Mouse (Mus musculus) adrenal gland, adult 8-10 months (tissue): ENCODE measurements around the gene Ppp1r3d. TPM values are rescaled to one million over a fixed set of nuclear protein-coding genes. Genes with fewer than 3 reads are reported as not detected.

Experiments
- DNase-seq: peaks from one replicate; pipeline ENCODE4 v3.0.0; 2022
- total RNA-seq, 4 experiments: library from RNA; stranded (reverse); gene quantifications; 2 replicates each; pipeline ENCODE4 v1.2.4; 2022

Gene Ppp1r3d
- total RNA-seq = 1 to 10 TPM; 1.9 to 5.1 (median 3.0) TPM

DNA sequence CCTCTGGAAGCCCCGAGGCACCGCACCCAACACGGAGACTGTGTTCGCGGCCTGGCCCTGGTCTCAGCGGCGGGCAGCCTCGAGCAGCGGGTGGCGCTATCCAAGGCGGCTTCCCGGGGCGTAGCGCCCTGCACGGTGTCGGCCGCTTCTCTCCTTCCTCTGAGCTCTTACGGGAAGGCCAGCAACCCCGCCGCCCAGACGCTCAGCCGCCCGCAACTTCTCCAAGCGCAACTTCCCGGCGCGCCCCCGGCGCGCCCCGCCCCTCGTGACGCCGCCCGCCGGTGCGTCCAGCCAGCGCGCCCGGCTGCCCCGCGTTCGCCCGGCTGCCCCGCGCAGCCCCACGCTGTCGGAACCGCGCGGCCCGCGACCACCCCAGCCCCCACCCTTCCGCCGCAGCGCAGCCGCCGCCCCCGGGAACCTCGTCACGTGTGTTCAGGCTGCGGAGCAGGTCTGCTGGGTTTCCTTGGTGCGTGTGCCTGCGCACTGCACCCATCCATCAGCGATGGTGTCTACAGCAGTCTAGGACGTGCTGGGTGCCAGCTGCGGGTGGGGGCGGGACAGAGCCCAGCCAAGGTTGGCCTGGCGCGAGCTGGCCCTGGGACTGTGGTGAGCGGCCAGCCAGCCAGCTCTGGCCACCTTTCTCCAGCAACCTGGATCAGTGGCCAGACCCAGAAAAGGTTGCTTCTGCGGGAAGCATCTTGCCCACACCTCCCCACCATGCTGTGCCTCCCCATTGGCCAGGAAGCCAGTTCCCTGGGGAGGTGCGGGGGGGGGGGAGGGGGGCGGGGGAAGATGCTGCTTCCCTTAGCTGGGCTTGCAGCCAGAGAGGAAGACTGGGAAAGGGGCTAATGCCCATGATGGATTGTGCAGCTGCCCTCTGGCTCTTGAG lies at the start of gene Ppp1r3d, which contains the start of gene Fam217b:
Gene Ppp1r3d (minus strand): TSS at position 212 of the 889 bp plus-strand sequence.
Gene Fam217b (plus strand): TSS at position 264 of the 889 bp plus-strand sequence.
- DNase-seq = peak; percentile 18

GRCm38 (mm10) chr2:178460353-178460752 lies 46.1 kb upstream of the Ppp1r3d start:
- DNase-seq = no peak

- DNase-seq = no peak
Observed at GRCm38 (mm10) chr2:178457414-178457813, 43.1 kb upstream of the Ppp1r3d start.

- no peak for DNase-seq
Observed at GRCm38 (mm10) chr2:178454664-178455516, 40.6 kb upstream of the Ppp1r3d start.

DNA sequence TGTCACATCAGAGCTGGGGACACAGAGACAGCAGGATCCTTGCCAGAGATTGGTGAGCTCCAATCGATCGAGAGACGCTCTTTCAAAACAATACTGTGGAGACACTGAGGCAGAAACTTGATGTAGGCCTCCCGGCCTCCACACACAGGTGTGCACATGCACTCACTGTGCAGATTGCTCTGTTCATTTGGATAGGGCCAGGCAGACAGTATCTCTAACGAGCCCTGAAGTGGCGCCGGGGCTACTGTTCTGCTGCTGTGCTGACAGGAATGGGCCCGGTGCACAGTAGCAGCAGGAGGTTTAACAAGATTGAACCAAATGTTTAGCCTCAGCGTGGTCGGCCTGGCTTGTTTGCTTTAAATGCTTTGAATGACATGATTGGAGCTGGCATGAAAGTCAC lies 36.7 kb upstream of the Ppp1r3d start:
- no peak for DNase-seq

DNA sequence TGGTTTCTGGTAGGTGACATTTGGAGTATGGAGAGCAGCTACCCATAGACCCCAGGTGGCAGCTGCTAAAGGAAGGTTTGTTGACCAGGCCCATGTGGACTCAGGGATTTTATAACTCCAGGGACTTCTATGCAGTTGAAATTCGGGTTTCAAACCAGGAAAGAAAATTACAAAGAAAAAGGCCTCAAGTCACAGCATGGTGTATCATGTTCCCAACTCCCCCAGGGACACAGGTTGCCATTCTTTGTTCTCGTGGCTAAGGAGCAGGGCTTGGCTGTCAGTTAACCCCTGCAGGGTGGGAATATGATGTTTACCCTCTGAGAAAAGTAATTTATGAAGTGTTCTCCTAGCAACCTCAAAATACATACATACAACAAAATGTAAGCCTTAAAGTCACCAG lies 36.0 kb upstream of the Ppp1r3d start:
- DNase-seq = no peak

DNA sequence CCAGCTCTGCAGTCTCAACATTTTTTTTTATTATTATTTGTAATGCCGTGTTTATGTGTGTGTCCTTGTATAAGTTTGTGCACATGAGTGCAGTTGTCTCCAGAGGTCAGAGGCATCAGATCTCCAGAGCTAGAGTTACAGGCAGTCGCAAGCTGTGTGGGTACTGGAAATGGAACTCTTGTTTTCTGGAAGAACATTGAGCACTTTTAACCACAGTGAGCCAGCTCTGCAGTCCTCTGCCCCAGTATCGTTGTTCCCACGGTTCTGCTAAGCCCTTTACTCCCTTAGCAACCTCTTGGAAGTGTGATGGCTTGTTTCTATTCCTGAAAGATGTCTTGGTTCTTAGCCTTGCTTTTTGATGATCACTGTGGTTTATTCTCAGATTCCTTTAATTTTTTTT lies 35.1 kb upstream of the Ppp1r3d start:
- DNase-seq = no peak

- no peak for DNase-seq
Observed at GRCm38 (mm10) chr2:178437311-178437710, 23.0 kb upstream of the Ppp1r3d start.

DNA sequence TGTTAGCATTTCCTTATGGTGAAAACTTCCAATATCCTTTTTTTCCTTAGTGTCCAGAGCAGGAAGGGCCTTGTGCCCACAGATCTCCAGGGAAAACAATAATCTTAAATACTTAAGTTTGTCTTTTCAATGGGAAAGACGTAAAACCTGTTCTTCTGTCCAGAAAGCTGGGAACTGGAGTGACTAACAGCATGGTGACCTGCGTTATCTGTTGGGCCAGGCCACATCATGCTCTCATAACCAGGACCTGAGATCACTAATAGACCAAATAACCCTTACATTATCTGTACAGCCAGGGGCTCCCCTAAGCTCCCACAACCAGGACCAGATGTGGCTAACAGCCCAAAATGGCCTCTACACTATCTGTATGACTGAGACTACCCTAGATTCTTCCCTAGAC lies 19.6 kb upstream of the Ppp1r3d start:
- DNase-seq = no peak

- DNase-seq = no peak
Observed at GRCm38 (mm10) chr2:178433495-178433894, 19.2 kb upstream of the Ppp1r3d start.

- no peak for DNase-seq
Observed at GRCm38 (mm10) chr2:178430231-178430630, 16.0 kb upstream of the Ppp1r3d start, which contains the start of gene Cdh26. Cdh26 (plus strand) TSS chr2:178430531.

DNA sequence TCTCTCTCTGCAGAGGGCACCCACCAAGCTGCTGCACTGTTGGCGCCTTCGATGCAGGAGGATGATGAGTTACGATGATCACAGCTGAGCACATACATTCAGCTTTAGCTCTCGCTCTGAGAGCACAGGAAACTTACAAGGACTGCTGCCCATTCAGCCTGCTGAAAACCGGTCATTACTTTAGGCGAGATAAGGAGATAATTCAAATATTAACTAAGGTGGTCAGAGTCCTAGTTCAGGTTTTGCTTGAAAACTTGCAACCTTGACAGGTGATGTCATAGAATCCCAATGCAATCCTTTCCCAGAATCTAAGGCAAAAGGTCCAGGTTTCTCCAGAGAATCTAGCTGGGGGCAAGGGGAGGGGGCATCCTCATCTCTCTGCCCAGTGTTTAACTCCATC lies 15.2 kb upstream of the Ppp1r3d start:
- no peak for DNase-seq

DNA sequence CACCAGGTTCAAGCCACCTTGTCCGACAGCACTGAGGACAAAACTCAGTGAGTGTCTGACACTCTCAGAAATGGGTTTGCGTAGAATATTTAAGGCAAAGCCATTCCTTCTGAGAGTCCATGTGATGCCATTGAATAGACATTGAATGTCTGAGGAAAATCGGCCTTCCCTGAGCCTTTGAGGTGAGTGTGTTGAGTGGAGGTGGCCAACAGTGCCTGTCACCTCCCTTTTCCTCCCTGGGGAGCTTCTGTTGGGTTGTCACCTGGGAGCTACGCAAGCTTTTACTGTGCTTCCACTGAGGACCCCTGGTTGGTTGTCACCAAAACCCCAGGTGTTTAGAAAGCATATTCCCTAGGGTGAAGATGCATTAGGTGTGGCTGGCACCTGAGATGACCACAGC lies 14.4 kb upstream of the Ppp1r3d start:
- DNase-seq = no peak

DNA sequence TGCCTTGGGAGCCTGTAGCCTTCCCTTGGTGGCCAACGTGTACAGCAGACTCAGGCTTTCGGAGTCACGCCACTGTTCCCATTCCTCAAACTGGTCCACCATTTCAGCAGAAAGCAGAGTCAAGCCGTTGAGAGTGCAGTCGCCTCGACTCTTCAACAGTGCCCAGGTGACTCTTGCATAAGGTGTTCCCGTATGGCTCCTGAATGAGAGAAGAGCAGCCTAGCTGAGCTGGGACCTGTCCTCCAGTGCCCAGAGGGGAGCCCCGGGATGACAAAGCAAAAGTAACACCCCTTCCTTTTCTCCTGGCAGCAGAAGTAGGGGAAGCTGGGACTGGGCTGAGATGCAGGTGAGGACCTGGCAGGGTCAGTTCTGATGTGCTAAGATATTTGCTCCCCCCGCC lies 13.9 kb upstream of the Ppp1r3d start:
- no peak for DNase-seq

- no peak for DNase-seq
Observed at GRCm38 (mm10) chr2:178427181-178427580, 12.9 kb upstream of the Ppp1r3d start.

GRCm38 (mm10) chr2:178426229-178426628 lies 12.0 kb upstream of the Ppp1r3d start:
- DNase-seq = no peak

DNA sequence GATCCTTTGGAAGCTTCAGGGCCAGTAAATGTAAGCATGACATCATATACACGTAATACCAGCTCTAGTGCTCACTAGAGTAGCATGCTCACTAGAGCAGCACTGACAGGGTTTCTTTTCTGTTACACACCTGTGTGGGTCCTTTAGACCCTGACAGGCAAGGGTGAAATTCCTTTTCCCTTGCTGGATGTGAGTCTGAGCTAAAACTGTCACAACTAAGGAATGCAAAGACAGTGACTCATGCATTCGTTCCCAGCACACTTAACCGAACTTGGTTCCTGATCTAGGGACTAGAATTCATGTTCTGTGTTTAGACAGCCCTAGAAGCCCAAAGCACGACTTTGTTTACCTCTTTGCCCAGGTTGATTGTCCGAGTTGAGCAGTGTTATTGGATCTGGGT lies 9.0 kb upstream of the Ppp1r3d start:
- DNase-seq = no peak

GRCm38 (mm10) chr2:178422186-178422585 lies 7.9 kb upstream of the Ppp1r3d start:
- no peak for DNase-seq

- no peak for DNase-seq
Observed at GRCm38 (mm10) chr2:178421603-178422002, 7.3 kb upstream of the Ppp1r3d start.

GRCm38 (mm10) chr2:178420576-178420975 lies 6.3 kb upstream of the Ppp1r3d start:
- DNase-seq = no peak

DNA sequence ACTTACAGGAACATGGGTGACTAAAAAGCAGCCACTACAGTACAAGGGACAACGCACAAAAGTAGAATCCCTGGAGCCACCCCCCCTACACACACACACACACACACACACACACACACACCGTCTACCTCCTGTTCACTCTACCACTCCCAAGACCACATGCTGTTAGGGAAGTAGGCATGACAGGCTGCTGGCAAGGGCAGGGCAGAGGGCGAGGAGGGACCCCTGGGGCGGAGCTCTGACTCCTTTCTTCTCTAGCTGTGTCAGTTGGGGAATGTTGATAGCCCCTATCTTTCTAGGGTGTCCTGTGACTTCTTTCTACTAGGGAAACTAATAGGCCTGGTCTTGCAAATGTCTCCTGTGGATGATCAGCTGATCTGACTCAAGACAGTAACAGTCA lies 2.7 kb upstream of the Ppp1r3d start:
- DNase-seq = no peak

DNA sequence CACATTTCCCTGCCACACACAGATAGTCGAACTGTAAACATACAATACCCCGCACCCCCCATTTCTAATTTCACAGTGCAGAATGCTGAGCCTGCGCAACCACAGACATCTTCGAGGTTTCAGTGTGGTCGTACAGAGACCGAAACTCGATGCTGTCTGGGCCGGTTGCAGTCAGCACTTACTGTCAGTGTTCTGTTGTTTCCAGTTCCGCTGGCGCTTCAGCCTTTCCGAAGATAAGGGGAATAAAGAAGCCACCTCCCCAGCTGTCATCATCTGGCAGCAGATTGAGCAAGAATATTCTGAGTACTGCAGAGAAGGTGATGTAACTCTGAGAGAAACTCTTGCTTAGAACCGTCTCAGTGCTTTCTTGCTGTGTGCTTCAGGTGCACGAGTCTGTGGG lies 2.2 kb upstream of the Ppp1r3d start:
- DNase-seq = no peak

GRCm38 (mm10) chr2:178415150-178415448 lies 827 bp upstream of the Ppp1r3d start:
- no peak for DNase-seq
